Mouse (Mus musculus) limb, embryonic 11.5 days (tissue): ENCODE data around the gene Asgr1. TPM values are rescaled to one million over a fixed set of nuclear protein-coding genes. Genes with fewer than 3 reads are reported as not detected.

Source experiments
- ATAC-seq: fragments of 200-750 bp; cut with Nextera tagmentation; 2 replicates; pipeline ENCODE4 v1.8.0; 2017; ENCODE audit warnings: low read depth; ENCODE audit not compliant: insufficient number of reproducible peaks, low FRiP score, low TSS enrichment
- DNase-seq: peaks from one replicate; pipeline ENCODE4 v3.0.0-alpha.2; 2015; ENCODE audit warnings: low spot score
- H3K27ac ChIP-seq: fragments of 300-500 bp; sonication (generic); replicated peaks from 2 replicates; pipeline ENCODE4 v1.5.1; 2014; ENCODE audit warnings: low read depth, mild to moderate bottlenecking, low read length
- H3K27me3 ChIP-seq: fragments of 300-500 bp; sonication (generic); 2 replicates; pipeline ENCODE4 v1.6.1; 2014; ENCODE audit warnings: mild to moderate bottlenecking, low read length, mixed read lengths; ENCODE audit not compliant: control insufficient read depth, insufficient read depth
- H3K36me3 ChIP-seq: fragments of 300-500 bp; sonication (generic); 2 replicates; pipeline ENCODE4 v1.6.1; 2014; ENCODE audit warnings: mild to moderate bottlenecking, low read length, moderate library complexity, mixed read lengths; ENCODE audit not compliant: control insufficient read depth, insufficient read depth
- H3K4me1 ChIP-seq: fragments of 300-500 bp; sonication (generic); 2 replicates; pipeline ENCODE4 v1.6.1; 2014; ENCODE audit warnings: low read length, mixed read lengths; ENCODE audit not compliant: control insufficient read depth, insufficient read depth
- H3K4me2 ChIP-seq: fragments of 300-500 bp; sonication (generic); 2 replicates; pipeline ENCODE4 v1.6.1; 2014; ENCODE audit warnings: low read depth, mild to moderate bottlenecking, moderate library complexity; ENCODE audit not compliant: severe bottlenecking
- H3K4me3 ChIP-seq: fragments of 300-500 bp; sonication (generic); 2 replicates; pipeline ENCODE4 v1.5.1; 2014; ENCODE audit warnings: low read depth, low read length
- H3K9ac ChIP-seq: fragments of 300-500 bp; sonication (generic); 2 replicates; pipeline ENCODE4 v1.6.1; 2014; ENCODE audit warnings: mild to moderate bottlenecking, low read length
- H3K9me3 ChIP-seq: fragments of 300-500 bp; sonication (generic); 2 replicates; pipeline ENCODE4 v1.6.1; 2016; ENCODE audit warnings: low read length; ENCODE audit not compliant: control insufficient read depth
- WGBS: fragments of 180-500 bp; shearing (Covaris S2); extraction: QIAGEN DNeasy Blood & Tissue Kit; methylation state at CpG from one replicate; pipeline ENCODE4 v1.1.7; 2014; 5-methylcytosine and 5-hydroxymethylcytosine counted together
- polyA plus RNA-seq: library from polyadenylated mRNA; unstranded; fragments of >200 nt; fragmentation: Nextera tagmentation; extraction: Ambion mirVana; gene quantifications from 2 replicates; pipeline ENCODE4 v1.2.1, GENCODE M21; 2014

Gene Asgr1
- polyA plus RNA-seq, 1 experiment from 2014 or later, result 1.0 TPM

DNA sequence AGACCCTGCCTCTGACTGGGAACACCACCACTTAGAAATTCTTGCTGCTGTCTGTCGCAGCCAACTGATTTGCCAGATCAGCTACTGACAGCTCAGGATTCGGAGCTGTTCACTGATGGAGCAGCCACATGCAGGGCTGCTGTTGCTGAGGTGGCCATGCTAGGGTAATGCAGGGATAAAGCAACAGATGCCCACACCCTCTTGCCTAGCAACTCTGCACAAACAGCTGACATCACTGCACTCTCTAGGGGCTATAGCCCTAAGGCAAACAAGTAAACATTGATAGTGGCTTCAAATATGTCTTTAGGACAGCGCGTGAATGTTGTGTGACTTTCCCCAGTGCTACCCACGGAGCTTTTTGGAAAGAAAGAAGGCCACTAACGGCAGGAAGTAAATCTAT is 25.3 kb downstream of the Asgr1 start:
- no peaks in the 10 kb centered on the region for H3K9me3 ChIP-seq
- no peak overlapping the region for H3K9ac ChIP-seq
- ATAC-seq, result no peak
- no peak overlapping the region for H3K27ac ChIP-seq
- H3K27me3 ChIP-seq, result no peaks in the 10 kb centered on the region
- no peaks in the 10 kb centered on the region for H3K4me1 ChIP-seq
- WGBS, result 74% methylated on average over 6 of the region's 6 CpGs
- no peak overlapping the region for H3K4me3 ChIP-seq
- no peaks in the 10 kb centered on the region for H3K36me3 ChIP-seq
- H3K4me2 ChIP-seq, result no peak overlapping the region
- DNase-seq, result no peak

DNA sequence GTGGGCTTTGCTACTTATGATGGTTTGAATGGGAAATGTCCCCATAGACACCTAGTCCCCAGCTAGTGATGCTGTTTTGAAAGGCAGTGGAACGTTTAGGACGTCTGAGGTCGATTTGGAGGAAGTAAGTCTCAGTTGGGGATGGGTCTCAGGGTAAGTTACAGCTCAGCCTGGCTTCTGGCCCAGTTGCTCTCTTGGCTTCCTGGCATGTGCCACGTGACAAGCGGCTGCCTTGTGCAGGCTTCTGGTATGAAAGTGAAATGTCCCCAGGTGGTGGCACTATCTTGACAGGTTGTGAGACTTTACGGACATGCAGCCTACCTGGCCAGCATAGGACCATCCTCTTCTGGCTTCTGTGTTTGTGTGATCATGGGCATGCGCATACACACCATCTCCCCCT is 26.0 kb downstream of the Asgr1 start:
- Histone ChIP-seq H3K36me3 (no peaks in the 10 kb centered on the region), H3K4me1 (no peaks in the 10 kb centered on the region), H3K4me3 (no peak overlapping the region), H3K9me3 (no peaks in the 10 kb centered on the region), H3K27me3 (no peaks in the 10 kb centered on the region), H3K4me2 (no peak overlapping the region), H3K27ac (no peak overlapping the region), H3K9ac (no peak overlapping the region)
- DNase-seq, result no peak
- no peak for ATAC-seq
- 70% methylated on average over 7 of the region's 7 CpGs for WGBS

DNA sequence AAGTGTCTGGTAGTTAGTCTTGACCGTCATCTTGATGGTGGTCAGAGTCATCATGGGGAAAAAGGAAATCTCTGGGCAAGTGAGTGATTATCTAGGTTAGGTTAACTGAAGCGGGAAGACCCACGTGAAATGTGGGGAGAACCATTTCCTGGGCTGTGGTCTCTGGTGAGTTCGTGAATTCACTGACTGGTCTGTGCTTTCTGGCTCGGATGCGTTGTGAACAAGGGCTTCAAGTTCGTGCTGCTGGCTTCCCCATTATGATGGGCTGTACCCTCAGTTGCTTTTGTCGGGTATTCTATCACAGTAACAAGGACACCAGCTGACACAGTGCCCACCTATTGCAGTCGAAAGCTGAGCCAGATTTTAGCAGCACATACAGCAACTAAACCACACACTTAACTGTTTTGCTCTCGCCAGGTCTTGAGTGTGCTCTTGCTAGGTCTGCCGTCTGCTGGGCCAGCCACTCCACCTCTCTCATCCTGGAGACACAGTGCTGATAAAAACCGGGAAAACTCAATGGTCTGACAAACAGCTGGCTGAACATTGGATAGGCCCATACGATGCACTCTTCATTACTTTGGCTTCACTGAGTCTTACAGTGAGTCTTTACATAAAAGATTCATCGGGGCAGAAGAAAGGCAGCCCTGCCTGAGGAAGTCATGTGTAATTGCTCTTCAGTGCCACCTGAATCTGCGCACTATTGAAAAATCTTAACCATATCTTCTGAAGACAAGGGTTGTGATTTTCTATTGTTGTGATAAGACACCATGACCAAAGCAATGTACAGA is 27.1 kb downstream of the Asgr1 start:
- H3K27me3 ChIP-seq, result no peaks in the 10 kb centered on the region
- H3K9me3 ChIP-seq, result no peaks in the 10 kb centered on the region
- H3K27ac ChIP-seq, result no peak overlapping the region
- no peaks in the 10 kb centered on the region for H3K4me1 ChIP-seq
- no peak overlapping the region for H3K4me3 ChIP-seq
- ATAC-seq (no peak), DNase-seq (no peak)
- 86% methylated on average over 15 of the region's 15 CpGs for WGBS
- H3K36me3 ChIP-seq, result no peaks in the 10 kb centered on the region
- no peak overlapping the region for H3K4me2 ChIP-seq
- H3K9ac ChIP-seq, result no peak overlapping the region

DNA sequence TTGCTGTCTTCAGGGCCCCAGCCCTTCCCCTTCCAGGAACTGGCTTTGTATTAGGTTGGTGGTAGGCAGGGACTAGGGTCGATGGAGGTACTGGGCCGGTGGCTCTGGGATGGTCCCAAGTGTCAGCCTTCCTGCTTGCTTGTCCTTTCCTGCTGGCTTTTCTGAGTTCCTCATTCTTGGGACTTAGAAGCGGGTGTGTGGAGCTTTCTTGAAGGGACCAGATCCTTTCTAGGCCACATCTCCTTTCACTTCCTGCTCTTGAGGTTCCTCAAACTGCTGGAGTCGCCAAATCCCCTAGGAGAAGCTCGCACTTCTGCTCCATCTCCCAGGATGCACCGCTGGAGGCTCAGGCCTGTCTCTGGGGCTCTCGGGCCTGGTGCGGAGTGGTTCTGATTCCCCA is 30.7 kb downstream of the Asgr1 start:
- 85% methylated on average over 8 of the region's 8 CpGs for WGBS
- H3K36me3 ChIP-seq, result no peaks in the 10 kb centered on the region
- H3K4me3 ChIP-seq, result no peak overlapping the region
- H3K4me2 ChIP-seq, result no peak overlapping the region
- H3K4me1 ChIP-seq, result no peaks in the 10 kb centered on the region
- no peaks in the 10 kb centered on the region for H3K27me3 ChIP-seq
- no peak overlapping the region for H3K27ac ChIP-seq
- DNase-seq (no peak), ATAC-seq (no peak)
- no peaks in the 10 kb centered on the region for H3K9me3 ChIP-seq
- no peak overlapping the region for H3K9ac ChIP-seq

DNA sequence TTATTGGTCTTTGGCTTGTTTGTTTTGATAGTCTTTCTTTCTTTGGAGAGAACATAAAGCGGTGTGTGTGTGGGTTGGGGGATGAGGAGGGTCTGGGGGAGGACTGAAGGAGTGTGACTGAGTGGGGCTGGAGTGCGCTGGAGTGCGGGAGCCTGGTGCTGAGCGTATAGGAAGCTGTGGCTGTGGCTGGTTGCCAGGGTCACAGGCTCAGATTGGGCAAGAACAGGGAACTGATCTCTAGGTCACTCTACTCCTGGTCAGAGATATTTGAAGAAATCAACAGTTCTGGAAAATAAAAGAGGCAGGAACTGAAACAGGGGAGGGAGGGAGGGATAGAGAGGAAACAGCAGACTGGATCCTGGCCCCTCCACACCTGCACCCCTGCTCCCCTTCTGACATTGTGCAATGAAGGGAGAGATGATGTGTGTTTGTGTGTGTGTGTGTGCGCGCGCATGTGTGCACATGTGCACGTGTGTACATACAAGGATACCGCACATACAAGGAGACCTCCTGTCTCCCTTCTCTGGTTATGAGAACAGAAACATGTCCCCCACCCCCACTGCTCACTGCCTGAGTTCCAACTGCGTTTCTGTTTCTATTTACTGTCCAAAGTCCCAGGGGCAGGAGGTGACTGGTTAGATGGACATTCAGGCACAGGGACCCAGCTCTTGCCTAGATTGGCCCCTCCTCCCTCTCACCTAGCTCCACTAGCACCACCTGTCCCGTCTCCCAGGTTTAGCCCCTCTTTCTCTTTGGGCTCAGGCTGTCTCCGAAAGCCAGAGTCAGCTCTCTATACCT is 38.3 kb downstream of the Asgr1 start, which contains the start of gene Asgr2:
Gene Asgr2 (plus strand): TSS at position 659 of the 798 bp plus-strand sequence.
- no peak within 1 kb of the TSS for H3K4me2 ChIP-seq

DNA sequence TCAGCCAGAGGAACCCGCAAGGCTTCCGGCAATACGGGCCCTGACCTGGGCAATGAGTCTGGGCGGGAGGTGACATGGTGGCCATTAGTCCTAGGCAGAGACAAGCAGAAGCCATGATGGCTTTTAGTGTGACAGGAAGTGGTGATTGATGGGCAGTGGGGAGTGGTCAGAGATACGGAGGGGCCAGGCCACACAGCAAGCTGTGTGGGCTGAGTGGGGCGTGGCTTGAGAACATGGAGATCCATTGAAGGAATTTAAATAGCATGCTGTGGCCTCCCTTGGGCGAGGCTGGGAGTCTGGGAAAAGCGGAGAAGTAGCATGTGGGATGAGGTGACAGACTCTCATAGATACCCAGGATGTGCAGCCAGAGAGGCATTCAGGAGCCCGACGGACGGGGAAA is 43.5 kb downstream of the Asgr1 start:
- Histone ChIP-seq H3K4me2 (no peak overlapping the region), H3K4me1 (no peaks in the 10 kb centered on the region), H3K36me3 (no peaks in the 10 kb centered on the region), H3K27me3 (no peaks in the 10 kb centered on the region), H3K27ac (no peak overlapping the region), H3K9ac (no peak overlapping the region), H3K4me3 (no peak overlapping the region), H3K9me3 (no peaks in the 10 kb centered on the region)
- DNase-seq (no peak), ATAC-seq (no peak)
- 59% methylated on average over 11 of the region's 11 CpGs for WGBS

More for the DNA sequence above, 38.3 kb downstream of the Asgr1 start, which contains the start of gene Asgr2:
- H3K9ac ChIP-seq, result no peak within 1 kb of the TSS
- no peaks in the 10 kb centered on the region for H3K36me3 ChIP-seq
- WGBS, result 79% methylated on average over 12 of the region's 12 CpGs
- DNase-seq (no peak), ATAC-seq (no peak)
- H3K4me3 ChIP-seq, result no peak within 1 kb of the TSS
- H3K4me1 ChIP-seq, result no peaks in the 10 kb centered on the region
- H3K9me3 ChIP-seq, result no peaks in the 10 kb centered on the region
- no peaks in the 10 kb centered on the region for H3K27me3 ChIP-seq
- no peak within 1 kb of the TSS for H3K27ac ChIP-seq

DNA sequence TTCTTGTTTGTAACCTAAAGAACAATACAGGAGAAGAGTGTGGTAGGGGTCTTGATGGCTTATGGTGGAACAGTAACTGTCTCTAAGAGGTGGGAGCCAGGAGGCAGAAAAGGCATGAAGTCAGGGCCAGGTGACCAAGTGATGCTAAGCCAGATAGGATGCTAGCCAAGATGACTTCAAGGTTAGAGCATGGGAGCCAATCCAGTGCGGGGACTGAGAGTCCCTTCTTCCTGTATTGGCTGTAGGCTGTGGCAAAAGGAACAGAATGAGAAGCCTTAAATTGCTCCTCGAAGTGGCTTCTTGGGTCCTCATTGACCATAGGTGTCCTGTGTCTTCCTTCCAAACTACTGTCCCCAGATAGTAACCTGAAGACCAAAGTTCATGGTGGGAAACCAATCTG is 45.2 kb downstream of the Asgr1 start:
- no peak overlapping the region for H3K4me2 ChIP-seq
- no peaks in the 10 kb centered on the region for H3K27me3 ChIP-seq
- no peak overlapping the region for H3K4me3 ChIP-seq
- H3K9me3 ChIP-seq, result no peaks in the 10 kb centered on the region
- no peak for DNase-seq
- no peak overlapping the region for H3K27ac ChIP-seq
- no peaks in the 10 kb centered on the region for H3K36me3 ChIP-seq
- ATAC-seq, result no peak
- no peak overlapping the region for H3K9ac ChIP-seq
- WGBS, result 95% methylated on average over 2 of the region's 2 CpGs
- H3K4me1 ChIP-seq, result no peaks in the 10 kb centered on the region

DNA sequence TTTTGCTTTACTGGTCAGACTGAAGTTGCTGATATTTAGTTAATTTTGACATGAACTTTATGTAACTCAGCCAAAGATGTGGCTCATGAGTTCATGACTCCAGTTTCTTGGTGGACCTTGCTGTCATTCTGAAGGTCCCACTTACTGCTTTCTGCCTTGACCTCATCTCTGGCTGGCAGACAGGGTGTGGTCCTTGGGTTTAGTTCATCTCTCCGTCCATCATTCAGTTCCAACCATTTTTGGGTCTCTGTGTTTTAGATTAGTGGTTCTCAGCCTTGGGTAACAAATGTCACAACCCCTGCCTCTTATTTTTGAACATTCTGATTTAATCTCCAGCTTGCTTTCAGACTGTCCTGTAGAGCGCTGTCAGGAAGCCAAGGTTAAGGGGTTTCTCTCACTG is 45.9 kb downstream of the Asgr1 start:
- Histone ChIP-seq H3K27me3 (no peaks in the 10 kb centered on the region), H3K9ac (no peak overlapping the region), H3K9me3 (no peaks in the 10 kb centered on the region), H3K36me3 (no peaks in the 10 kb centered on the region), H3K27ac (no peak overlapping the region), H3K4me3 (no peak overlapping the region), H3K4me2 (no peak overlapping the region), H3K4me1 (no peaks in the 10 kb centered on the region)
- WGBS, result 84% methylated on average over 2 of the region's 2 CpGs
- ATAC-seq (no peak), DNase-seq (no peak)
